Mouse (Mus musculus) forebrain, embryonic 16.5 days (tissue): ENCODE data around the gene Tnfsf11. TPM values are rescaled to one million over a fixed set of nuclear protein-coding genes. Genes with fewer than 3 reads are reported as not detected.

ENCODE experiments used
- ATAC-seq: fragments of 200-750 bp; cut with Nextera tagmentation; 2 replicates; pipeline ENCODE4 v1.8.0; 2017; ENCODE audit warnings: mild to moderate bottlenecking, moderate library complexity
- H3K27ac ChIP-seq: fragments of 300-500 bp; sonication (generic); 2 replicates; pipeline ENCODE4 v1.5.1; 2014; ENCODE audit warnings: low read length, control low read depth
- H3K27me3 ChIP-seq: fragments of 300-500 bp; sonication (generic); replicated peaks from 2 replicates; pipeline ENCODE4 v1.6.1; 2014; ENCODE audit warnings: low read length; ENCODE audit not compliant: control insufficient read depth, insufficient read depth
- H3K36me3 ChIP-seq: fragments of 300-500 bp; sonication (generic); 2 replicates; pipeline ENCODE4 v1.6.1; 2014; ENCODE audit not compliant: control insufficient read depth, insufficient read depth
- H3K4me1 ChIP-seq: fragments of 300-500 bp; sonication (generic); replicated peaks from 2 replicates; pipeline ENCODE4 v1.6.1; 2014; ENCODE audit warnings: low read length; ENCODE audit not compliant: control insufficient read depth, insufficient read depth
- H3K4me2 ChIP-seq: fragments of 300-500 bp; sonication (generic); 2 replicates; pipeline ENCODE4 v1.6.1; 2014; ENCODE audit warnings: mild to moderate bottlenecking, low read length, control low read depth
- H3K4me3 ChIP-seq: fragments of 300-500 bp; sonication (generic); replicated peaks from 2 replicates; pipeline ENCODE4 v1.5.1; 2014; ENCODE audit warnings: mild to moderate bottlenecking, low read length, control low read depth
- H3K9ac ChIP-seq: fragments of 300-500 bp; sonication (generic); replicated peaks from 2 replicates; pipeline ENCODE4 v1.6.1; 2014; ENCODE audit warnings: low read depth, low read length, control low read depth
- H3K9me3 ChIP-seq: fragments of 300-500 bp; sonication (generic); 2 replicates; pipeline ENCODE4 v1.6.1; 2016; ENCODE audit warnings: low read length; ENCODE audit not compliant: control insufficient read depth
- WGBS: fragments of 180-500 bp; shearing (Covaris S2); extraction: QIAGEN DNeasy Blood & Tissue Kit; methylation state at CpG from one replicate; pipeline ENCODE4 v1.1.7; 2014; 5-methylcytosine and 5-hydroxymethylcytosine counted together
- polyA plus RNA-seq: library from polyadenylated mRNA; unstranded; fragments of >200 nt; fragmentation: Nextera tagmentation; extraction: Ambion mirVana; gene quantifications from 2 replicates; pipeline ENCODE4 v1.2.1, GENCODE M21; 2015

Gene Tnfsf11
- polyA plus RNA-seq, 1 experiment from 2014 or later, result 0.15 TPM

GRCm38 (mm10) chr14:78300914-78301313 lies 6.9 kb downstream of the Tnfsf11 start:
- no peak overlapping the region for H3K27ac ChIP-seq
- H3K4me2 ChIP-seq, result no peak overlapping the region
- peaks cover 8% of the 10 kb centered on the region for H3K27me3 ChIP-seq
- no peak for ATAC-seq
- no peaks in the 10 kb centered on the region for H3K4me1 ChIP-seq
- H3K4me3 ChIP-seq, result no peak overlapping the region
- H3K9me3 ChIP-seq, result no peaks in the 10 kb centered on the region
- H3K36me3 ChIP-seq, result no peaks in the 10 kb centered on the region
- H3K9ac ChIP-seq, result no peak overlapping the region
- WGBS, result 89% methylated on average over 3 of the region's 3 CpGs

DNA sequence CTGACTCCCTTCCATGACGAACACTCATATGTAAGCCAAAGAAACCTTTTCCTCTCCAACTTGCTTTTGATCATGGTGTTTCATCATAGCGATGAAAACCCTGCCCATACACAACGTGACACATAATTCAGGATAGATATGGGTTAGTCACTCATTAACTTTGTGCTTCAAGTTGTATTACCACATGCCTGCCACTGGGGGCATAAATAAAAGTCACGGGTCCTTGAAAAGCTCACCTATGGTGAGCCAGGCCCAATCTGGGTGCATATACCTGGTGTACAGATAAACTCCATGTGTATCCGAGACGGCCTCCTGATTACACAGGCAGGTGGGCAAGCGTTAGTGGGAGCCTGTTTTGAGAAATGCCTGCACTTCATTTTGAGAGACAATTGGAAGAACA lies 15.2 kb downstream of the Tnfsf11 start:
- Histone ChIP-seq H3K4me2 (no peak overlapping the region), H3K4me3 (no peak overlapping the region), H3K27ac (no peak overlapping the region), H3K4me1 (peaks cover 15% of the 10 kb centered on the region), H3K9me3 (no peaks in the 10 kb centered on the region), H3K36me3 (no peaks in the 10 kb centered on the region), H3K9ac (no peak overlapping the region), H3K27me3 (no peaks in the 10 kb centered on the region)
- no peak for ATAC-seq
- WGBS, result 96% methylated on average over 7 of the region's 7 CpGs

DNA sequence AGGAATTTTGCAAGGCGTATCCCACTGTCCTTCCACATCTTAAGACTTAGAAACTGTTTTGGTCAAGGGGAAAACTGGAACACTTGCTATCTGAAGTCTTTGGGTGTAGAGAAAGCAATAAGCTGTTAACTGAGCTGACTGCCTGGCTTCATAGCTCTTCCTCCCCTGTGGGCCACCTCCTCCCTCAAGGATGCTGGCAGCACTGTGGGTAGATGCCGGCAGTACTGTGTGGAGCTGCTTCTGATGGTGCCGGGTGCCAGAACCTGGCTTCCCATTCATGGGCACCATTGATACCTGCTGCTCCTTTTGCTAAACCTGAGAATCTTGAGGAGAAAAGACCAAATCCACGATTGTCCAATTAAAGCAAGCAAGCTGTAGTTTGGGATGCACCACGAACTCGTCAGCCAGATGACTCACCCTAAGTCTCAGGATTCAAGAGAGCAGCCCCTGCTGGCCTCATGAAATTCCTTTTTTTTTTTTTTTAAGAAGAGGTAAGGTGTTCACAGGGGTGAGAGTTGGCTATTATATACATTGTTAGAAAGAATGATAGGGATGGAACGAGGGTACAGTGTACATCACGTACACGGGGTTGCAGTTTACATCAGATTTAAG lies 17.8 kb downstream of the Tnfsf11 start:
- Histone ChIP-seq H3K27ac (no peak overlapping the region), H3K4me3 (no peak overlapping the region), H3K4me1 (peaks cover 20% of the 10 kb centered on the region), H3K9ac (no peak overlapping the region), H3K9me3 (no peaks in the 10 kb centered on the region), H3K4me2 (no peak overlapping the region), H3K36me3 (no peaks in the 10 kb centered on the region), H3K27me3 (no peaks in the 10 kb centered on the region)
- whole genome bisulfite sequencing, result 60% methylated on average over 9 of the region's 9 CpGs
- ATAC-seq, result no peak

DNA sequence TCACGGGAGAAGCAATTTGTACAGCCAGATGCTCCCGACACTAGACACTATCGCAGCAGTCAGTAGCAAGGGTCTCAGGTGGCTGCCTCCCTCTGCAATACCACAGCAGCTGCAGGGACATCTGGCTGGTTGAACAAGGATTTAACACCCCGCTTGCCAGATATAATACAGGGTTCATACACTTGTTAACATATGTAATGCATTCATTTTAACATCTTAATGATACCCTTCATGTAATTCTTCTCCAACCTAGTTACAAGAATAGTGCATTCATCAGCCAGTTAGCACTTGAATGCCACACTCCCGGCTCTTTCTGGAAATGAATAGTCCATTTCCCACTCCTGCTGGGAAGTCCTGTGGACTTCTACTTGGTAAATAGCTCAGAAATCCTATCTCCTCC lies 18.9 kb downstream of the Tnfsf11 start:
- 4% methylated on average over 5 of the region's 5 CpGs for WGBS
- no peaks in the 10 kb centered on the region for H3K27me3 ChIP-seq
- peak; percentile 80 for ATAC-seq
- no peaks in the 10 kb centered on the region for H3K9me3 ChIP-seq
- no peaks in the 10 kb centered on the region for H3K36me3 ChIP-seq
- H3K4me1 ChIP-seq, result peaks cover 20% of the 10 kb centered on the region
- H3K9ac ChIP-seq, result no peak overlapping the region
- 0 out of 2 replicates have a peak overlapping the region, but pooled peaks have one; percentile 24 for H3K27ac ChIP-seq
- no peak overlapping the region for H3K4me2 ChIP-seq
- no peak overlapping the region for H3K4me3 ChIP-seq

- no peaks in the 10 kb centered on the region for H3K36me3 ChIP-seq
- H3K27me3 ChIP-seq, result no peaks in the 10 kb centered on the region
- peaks cover 25% of the 10 kb centered on the region for H3K4me1 ChIP-seq
- H3K9ac ChIP-seq, result no peak overlapping the region
- H3K9me3 ChIP-seq, result no peaks in the 10 kb centered on the region
- H3K27ac ChIP-seq, result no peak overlapping the region
- H3K4me3 ChIP-seq, result no peak overlapping the region
- no peak overlapping the region for H3K4me2 ChIP-seq
- 27% methylated on average over 7 of the region's 7 CpGs for WGBS
- no peak for ATAC-seq
Observed at GRCm38 (mm10) chr14:78287906-78288800, 19.7 kb downstream of the Tnfsf11 start.

DNA sequence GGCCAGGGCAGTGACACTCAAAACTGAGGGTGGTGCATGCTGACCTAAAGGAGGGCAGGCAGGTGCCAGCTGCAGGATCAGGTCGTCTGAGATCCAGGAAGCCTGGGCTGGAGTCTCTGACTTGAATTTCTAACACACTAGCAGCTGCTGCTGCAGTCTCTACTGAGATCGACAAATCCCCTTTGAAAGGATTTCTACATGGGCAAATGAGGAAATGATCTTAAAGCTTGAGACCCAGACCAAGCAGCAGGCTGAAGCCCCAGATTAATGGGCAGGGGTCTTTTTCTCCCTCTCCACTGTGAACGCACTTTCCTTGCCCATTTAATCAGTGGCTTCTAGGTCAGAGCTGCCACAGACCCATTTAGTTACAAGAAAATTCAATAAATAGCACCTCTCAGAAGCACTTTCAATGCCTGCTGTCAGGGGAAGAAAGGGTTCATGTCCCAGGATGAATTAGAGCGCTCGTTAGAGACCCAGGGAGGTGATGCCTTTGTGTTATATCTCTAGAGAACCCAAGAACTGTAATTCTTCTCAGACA lies 21.8 kb downstream of the Tnfsf11 start:
- Histone ChIP-seq H3K27ac (no peak overlapping the region), H3K9me3 (no peaks in the 10 kb centered on the region), H3K36me3 (no peaks in the 10 kb centered on the region), H3K9ac (no peak overlapping the region), H3K4me3 (no peak overlapping the region), H3K27me3 (0 out of 2 replicates have a peak, but pooled peaks cover under 1% of the 10 kb centered on the region), H3K4me1 (peaks cover 37% of the 10 kb centered on the region), H3K4me2 (no peak overlapping the region)
- peak; percentile 11; the same call in 1 of the 2 replicates for ATAC-seq
- 6% methylated on average over 5 of the region's 5 CpGs for WGBS

- ATAC-seq, result peak; percentile 73
- 19% methylated on average over 11 of the region's 11 CpGs for WGBS
- Histone ChIP-seq H3K9ac (no peak overlapping the region), H3K4me3 (no peak overlapping the region), H3K4me2 (peak overlapping the region; percentile 34), H3K27ac (no peak overlapping the region), H3K9me3 (no peaks in the 10 kb centered on the region), H3K4me1 (peaks cover 22% of the 10 kb centered on the region), H3K27me3 (0 out of 2 replicates have a peak, but pooled peaks cover 2% of the 10 kb centered on the region), H3K36me3 (no peaks in the 10 kb centered on the region)
Observed at GRCm38 (mm10) chr14:78282490-78282889, 25.4 kb downstream of the Tnfsf11 start.

DNA sequence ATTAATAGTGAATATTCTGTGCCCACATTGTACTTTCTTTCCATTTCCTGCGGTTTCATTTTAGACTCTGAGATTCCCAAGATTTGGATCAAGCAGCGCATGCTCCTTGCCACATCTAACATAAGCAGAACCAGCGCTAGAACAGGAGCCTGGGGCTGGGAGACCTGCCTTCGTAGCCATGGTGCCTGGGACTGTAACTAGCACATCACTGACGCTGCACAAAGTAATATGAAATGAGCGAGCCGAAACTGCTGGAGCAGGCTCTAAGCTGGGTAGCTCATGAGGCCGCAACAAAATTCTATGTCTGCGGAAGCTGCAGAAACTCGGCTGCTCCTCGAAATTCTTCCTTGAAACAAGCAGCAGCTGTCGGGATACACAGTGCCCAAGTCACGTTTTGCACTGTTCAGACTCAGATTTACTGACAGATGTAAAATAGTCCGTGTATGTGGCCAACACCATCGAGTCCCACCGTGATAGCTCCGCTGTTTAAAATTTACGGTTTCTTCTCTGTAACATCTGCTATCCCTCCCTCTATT lies 31.4 kb downstream of the Tnfsf11 start:
- Histone ChIP-seq H3K4me1 (no peaks in the 10 kb centered on the region; the same call in 1 of the 2 replicates), H3K9ac (no peak overlapping the region), H3K36me3 (no peaks in the 10 kb centered on the region), H3K9me3 (no peaks in the 10 kb centered on the region), H3K27ac (no peak overlapping the region), H3K4me2 (no peak overlapping the region), H3K4me3 (no peak overlapping the region), H3K27me3 (0 out of 2 replicates have a peak, but pooled peaks cover 2% of the 10 kb centered on the region)
- WGBS, result 76% methylated on average over 18 of the region's 18 CpGs
- no peak for ATAC-seq

GRCm38 (mm10) chr14:78274851-78275250 lies 33.0 kb downstream of the Tnfsf11 start:
- H3K36me3 ChIP-seq, result no peaks in the 10 kb centered on the region
- H3K9ac ChIP-seq, result no peak overlapping the region
- H3K9me3 ChIP-seq, result no peaks in the 10 kb centered on the region
- no peaks in the 10 kb centered on the region for H3K27me3 ChIP-seq
- no peaks in the 10 kb centered on the region; the same call in 1 of the 2 replicates for H3K4me1 ChIP-seq
- no peak for ATAC-seq
- H3K4me3 ChIP-seq, result no peak overlapping the region
- WGBS, result 92% methylated on average over 5 of the region's 5 CpGs
- no peak overlapping the region for H3K27ac ChIP-seq
- H3K4me2 ChIP-seq, result no peak overlapping the region
